Mouse (Mus musculus) spleen, adult 2 months (tissue): ENCODE measurements around the gene Ctnna2. TPM values are rescaled to one million over a fixed set of nuclear protein-coding genes. Genes with fewer than 3 reads are reported as not detected.

Source experiments
- DNase-seq, 2 experiments: peaks; one replicate each; pipeline versions ENCODE4 v3.0.0 to v3.0.0-alpha.2; 2012 to 2021; ENCODE audit warnings: low spot score in 2 of 2, low read depth in 1 of 2
- H3K27ac ChIP-seq: fragments of 200-500 bp; 2 replicates; pipeline ENCODE4 v1.5.1; 2012; ENCODE audit warnings: low read length, inconsistent platforms; ENCODE audit not compliant: insufficient read depth
- H3K27me3 ChIP-seq: fragments of 200-500 bp; 2 replicates; pipeline ENCODE4 v1.6.1; 2012; ENCODE audit warnings: mild to moderate bottlenecking, moderate library complexity, low read length, inconsistent platforms; ENCODE audit not compliant: control insufficient read depth, insufficient read depth
- H3K36me3 ChIP-seq: fragments of 200-500 bp; 2 replicates; pipeline ENCODE4 v1.6.1; 2012; ENCODE audit warnings: mild to moderate bottlenecking, low read length, inconsistent platforms; ENCODE audit not compliant: control insufficient read depth, insufficient read depth
- H3K4me1 ChIP-seq: fragments of 200-500 bp; 2 replicates; pipeline ENCODE4 v1.6.1; 2011; ENCODE audit warnings: inconsistent platforms; ENCODE audit not compliant: control insufficient read depth, insufficient read depth, insufficient read length
- H3K4me3 ChIP-seq: fragments of 200-500 bp; 2 replicates; pipeline ENCODE4 v1.5.1; 2011; ENCODE audit warnings: mild to moderate bottlenecking, inconsistent platforms; ENCODE audit not compliant: insufficient read depth, insufficient read length; ENCODE audit errors: extremely low read depth
- CTCF ChIP-seq: fragments of 200-500 bp; IDR thresholded peaks from 2 replicates; pipeline ENCODE4 v1.5.1; 2011; ENCODE audit warnings: mild to moderate bottlenecking, inconsistent platforms; ENCODE audit not compliant: insufficient read depth, insufficient read length, insufficient replicate concordance; ENCODE audit errors: extremely low read depth
- POLR2A ChIP-seq: fragments of 200-500 bp; IDR thresholded peaks from 2 replicates; pipeline ENCODE4 v1.6.1; 2011; ENCODE audit warnings: low read depth, low read length, inconsistent platforms
- WGBS: fragments of 180-500 bp; shearing (Covaris S2); methylation state at CpG from one replicate; pipeline ENCODE4 v1.1.7; 2018; 5-methylcytosine and 5-hydroxymethylcytosine counted together
- polyA plus RNA-seq: library from polyadenylated mRNA; depleted of rRNA; stranded (reverse); fragments of >200 nt; gene quantifications from 2 replicates; pipeline ENCODE4 v1.2.3, GENCODE M21; 2012

Gene Ctnna2
- polyA plus RNA-seq, 1 experiment, result 0.05 TPM

GRCm38 (mm10) chr6:77075396-77076376 is 903.8 kb downstream of the Ctnna2 start:
- Histone ChIP-seq H3K27me3 (no peaks in the 10 kb centered on the region), H3K4me1 (no peaks in the 10 kb centered on the region), H3K4me3 (no peak overlapping the region), H3K36me3 (no peaks in the 10 kb centered on the region), H3K27ac (no peak overlapping the region)
- WGBS, result 85% methylated on average over 14 of the region's 14 CpGs
- TF ChIP-seq POLR2A (no peak), CTCF (no peak)
- no peak for DNase-seq

GRCm38 (mm10) chr6:77069595-77069994 is 909.9 kb downstream of the Ctnna2 start:
- no peaks in the 10 kb centered on the region for H3K36me3 ChIP-seq
- H3K27ac ChIP-seq, result no peak overlapping the region
- no peak for DNase-seq
- 84% methylated on average over 3 of the region's 3 CpGs for WGBS
- no peaks in the 10 kb centered on the region for H3K4me1 ChIP-seq
- no peak overlapping the region for H3K4me3 ChIP-seq
- no peaks in the 10 kb centered on the region for H3K27me3 ChIP-seq
- no peak for TF ChIP-seq POLR2A
- TF ChIP-seq CTCF, result no peak

GRCm38 (mm10) chr6:77050690-77051089 is 928.8 kb downstream of the Ctnna2 start:
- Histone ChIP-seq H3K27ac (no peak overlapping the region), H3K36me3 (no peaks in the 10 kb centered on the region), H3K27me3 (no peaks in the 10 kb centered on the region), H3K4me3 (no peak overlapping the region), H3K4me1 (no peaks in the 10 kb centered on the region)
- TF ChIP-seq POLR2A, result no peak
- no peak for TF ChIP-seq CTCF
- 76% methylated on average over 3 of the region's 3 CpGs for WGBS
- no peak for DNase-seq

- WGBS, result 91% methylated on average over 2 of the region's 2 CpGs
- Histone ChIP-seq H3K27me3 (no peaks in the 10 kb centered on the region), H3K36me3 (no peaks in the 10 kb centered on the region), H3K4me3 (no peak overlapping the region), H3K4me1 (no peaks in the 10 kb centered on the region), H3K27ac (no peak overlapping the region)
- no peak for DNase-seq
- TF ChIP-seq CTCF, result no peak
- TF ChIP-seq POLR2A, result no peak
These were observed 929.3 kb downstream of the Ctnna2 start for GRCm38 (mm10) chr6:77050193-77050592.

- Histone ChIP-seq H3K36me3 (no peaks in the 10 kb centered on the region), H3K4me1 (no peaks in the 10 kb centered on the region), H3K27me3 (no peaks in the 10 kb centered on the region), H3K27ac (no peak overlapping the region), H3K4me3 (no peak overlapping the region)
- TF ChIP-seq CTCF (no peak), POLR2A (no peak)
- no peak for DNase-seq
- WGBS, result 83% methylated on average over 1 of the region's 1 CpGs
These were observed 931.9 kb downstream of the Ctnna2 start for GRCm38 (mm10) chr6:77047568-77047967.

GRCm38 (mm10) chr6:77025066-77025465 is 954.4 kb downstream of the Ctnna2 start:
- TF ChIP-seq POLR2A (no peak), CTCF (no peak)
- Histone ChIP-seq H3K36me3 (no peaks in the 10 kb centered on the region), H3K4me3 (no peak overlapping the region), H3K4me1 (no peaks in the 10 kb centered on the region), H3K27ac (no peak overlapping the region), H3K27me3 (no peaks in the 10 kb centered on the region)
- DNase-seq, result no peak

GRCm38 (mm10) chr6:77013194-77013593 is 966.3 kb downstream of the Ctnna2 start:
- TF ChIP-seq CTCF, result no peak
- TF ChIP-seq POLR2A, result no peak
- H3K27me3 ChIP-seq, result no peaks in the 10 kb centered on the region
- no peaks in the 10 kb centered on the region for H3K4me1 ChIP-seq
- no peak for DNase-seq
- WGBS, result 82% methylated on average over 2 of the region's 2 CpGs
- H3K4me3 ChIP-seq, result no peak overlapping the region
- no peak overlapping the region for H3K27ac ChIP-seq
- no peaks in the 10 kb centered on the region for H3K36me3 ChIP-seq
